Mouse (Mus musculus): ENCODE results near the gene 2210408I21Rik. TPM values are rescaled to one million over a fixed set of nuclear protein-coding genes. Genes with fewer than 3 reads are reported as not detected.

Gene 2210408I21Rik
- polyA plus RNA-seq, 1 experiment from 2014 or later = 13.2 TPM

DNA sequence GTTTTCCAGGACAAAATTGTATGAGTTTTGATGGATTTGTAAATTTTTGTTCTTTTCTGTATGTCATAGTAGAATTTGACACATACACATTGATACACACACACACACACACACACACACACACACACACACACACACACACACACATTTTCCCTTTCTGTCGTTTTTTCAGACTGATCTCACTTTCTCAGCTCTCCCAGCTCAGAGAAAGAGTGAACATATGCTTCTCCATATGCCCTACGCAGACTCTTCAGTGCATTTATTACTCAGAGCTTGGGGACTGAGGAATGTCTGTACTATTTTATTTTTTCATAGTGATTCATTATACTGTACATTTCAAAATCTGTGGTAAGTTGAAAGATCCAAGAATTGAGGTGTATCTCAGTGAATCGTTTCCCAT is 160.2 kb downstream of the 2210408I21Rik start:
- WGBS = 78% methylated on average over 3 of the region's 3 CpGs
- Histone ChIP-seq H3K9me3 (no peaks in the 10 kb centered on the region), H3K27ac (no peak overlapping the region), H3K4me1 (no peaks in the 10 kb centered on the region), H3K27me3 (no peaks in the 10 kb centered on the region), H3K4me3 (replicated peaks) (no peak overlapping the region), H3K4me2 (no peak overlapping the region), H3K9ac (no peak overlapping the region), H3K36me3 (replicated peaks) (no peaks in the 10 kb centered on the region)
- no peak for ATAC-seq (ENCODE audit: low FRiP score)

DNA sequence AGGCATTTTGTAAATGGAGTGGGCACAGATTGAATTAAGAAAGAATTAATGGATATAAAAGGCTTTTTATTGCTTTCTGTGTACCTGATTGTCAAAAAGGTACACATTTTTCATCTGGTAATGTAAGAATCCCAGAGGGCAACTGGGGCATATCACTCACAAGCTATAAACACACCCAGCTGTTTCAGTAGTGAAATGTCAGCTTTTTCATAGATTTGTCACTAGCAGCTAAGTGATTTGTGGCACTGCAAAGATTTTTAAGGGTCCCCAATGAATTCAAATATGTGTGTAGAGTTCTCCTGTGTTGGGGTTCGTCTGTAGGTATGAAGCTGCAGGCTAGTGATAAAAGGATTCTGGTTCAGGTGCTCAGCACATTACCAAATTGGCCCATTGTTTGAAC is 188.8 kb downstream of the 2210408I21Rik start:
- ATAC-seq (ENCODE audit: low FRiP score) = no peak
- no peak overlapping the region for H3K27ac ChIP-seq
- H3K4me1 ChIP-seq = no peaks in the 10 kb centered on the region
- no peaks in the 10 kb centered on the region for H3K36me3 ChIP-seq (replicated peaks)
- no peaks in the 10 kb centered on the region for H3K9me3 ChIP-seq
- WGBS = 70% methylated on average over 1 of the region's 1 CpGs
- H3K27me3 ChIP-seq = no peaks in the 10 kb centered on the region
- no peak overlapping the region for H3K4me3 ChIP-seq (replicated peaks)
- H3K4me2 ChIP-seq = no peak overlapping the region
- H3K9ac ChIP-seq = no peak overlapping the region

DNA sequence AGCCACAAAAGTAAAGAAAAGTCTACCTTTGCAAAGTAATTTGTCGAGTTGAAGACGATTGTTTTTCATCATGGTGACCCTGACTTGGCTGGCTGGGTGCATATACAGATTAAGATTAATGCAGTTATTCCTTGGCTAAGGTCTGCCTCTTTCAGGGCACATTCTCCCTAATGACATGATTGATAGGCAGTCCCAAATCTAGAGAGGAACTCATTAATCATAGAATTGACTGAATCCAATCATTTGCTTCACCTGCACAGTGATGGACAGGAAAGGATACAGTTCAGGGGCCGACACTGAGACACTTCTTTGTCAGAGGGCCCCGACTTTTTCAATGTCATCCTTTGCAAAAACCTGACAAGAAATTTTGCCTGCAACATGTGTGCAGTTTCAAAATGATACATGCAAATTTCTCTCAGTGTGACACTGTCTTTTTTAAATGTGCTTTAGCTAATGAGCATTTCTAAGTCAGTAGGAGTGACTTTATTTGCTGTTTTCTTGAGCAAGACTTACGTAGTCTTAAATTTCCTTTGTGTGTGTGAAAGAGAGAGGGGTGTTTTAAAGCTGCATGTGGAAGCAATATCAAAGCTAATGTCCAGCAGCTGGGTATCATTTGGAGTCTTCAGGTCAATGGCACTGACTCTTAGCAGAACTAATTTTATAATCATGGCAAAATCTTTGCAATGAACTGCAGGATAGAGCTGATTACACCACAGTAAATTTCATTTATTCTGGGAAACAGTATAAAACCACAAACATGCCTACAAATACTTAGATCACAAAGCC is 191.0 kb downstream of the 2210408I21Rik start:
- Histone ChIP-seq H3K4me3 (replicated peaks) (no peak overlapping the region), H3K27me3 (no peaks in the 10 kb centered on the region), H3K9me3 (no peaks in the 10 kb centered on the region), H3K4me1 (no peaks in the 10 kb centered on the region), H3K36me3 (replicated peaks) (no peaks in the 10 kb centered on the region), H3K27ac (no peak overlapping the region), H3K9ac (no peak overlapping the region), H3K4me2 (no peak overlapping the region)
- WGBS = 57% methylated on average over 5 of the region's 5 CpGs
- ATAC-seq (ENCODE audit: low FRiP score) = no peak

DNA sequence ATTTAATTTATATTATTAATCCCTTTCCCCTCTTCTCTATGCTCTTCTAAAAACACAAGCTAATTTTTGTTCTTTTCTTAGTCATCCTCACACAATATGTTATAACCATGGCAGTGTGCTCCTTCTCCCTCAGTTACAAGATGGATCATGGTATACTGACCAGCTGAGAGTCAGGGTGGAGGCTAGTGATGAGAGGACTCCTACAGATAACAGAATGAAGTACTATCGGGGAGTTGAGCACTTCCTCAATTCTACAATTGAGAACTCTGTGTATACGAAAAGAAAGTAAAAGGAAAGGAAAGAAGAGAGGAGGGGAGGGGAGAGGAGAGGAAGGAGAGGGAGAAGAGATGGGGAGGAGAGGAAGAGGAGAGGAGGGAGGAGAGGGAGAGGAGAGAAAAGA is 206.8 kb downstream of the 2210408I21Rik start:
- Histone ChIP-seq H3K27me3 (no peaks in the 10 kb centered on the region), H3K36me3 (replicated peaks) (no peaks in the 10 kb centered on the region), H3K27ac (no peak overlapping the region), H3K4me2 (no peak overlapping the region), H3K4me3 (replicated peaks) (no peak overlapping the region), H3K9ac (no peak overlapping the region), H3K4me1 (no peaks in the 10 kb centered on the region), H3K9me3 (no peaks in the 10 kb centered on the region)
- no peak for ATAC-seq (ENCODE audit: low FRiP score)
- WGBS = 91% methylated on average over 2 of the region's 2 CpGs

DNA sequence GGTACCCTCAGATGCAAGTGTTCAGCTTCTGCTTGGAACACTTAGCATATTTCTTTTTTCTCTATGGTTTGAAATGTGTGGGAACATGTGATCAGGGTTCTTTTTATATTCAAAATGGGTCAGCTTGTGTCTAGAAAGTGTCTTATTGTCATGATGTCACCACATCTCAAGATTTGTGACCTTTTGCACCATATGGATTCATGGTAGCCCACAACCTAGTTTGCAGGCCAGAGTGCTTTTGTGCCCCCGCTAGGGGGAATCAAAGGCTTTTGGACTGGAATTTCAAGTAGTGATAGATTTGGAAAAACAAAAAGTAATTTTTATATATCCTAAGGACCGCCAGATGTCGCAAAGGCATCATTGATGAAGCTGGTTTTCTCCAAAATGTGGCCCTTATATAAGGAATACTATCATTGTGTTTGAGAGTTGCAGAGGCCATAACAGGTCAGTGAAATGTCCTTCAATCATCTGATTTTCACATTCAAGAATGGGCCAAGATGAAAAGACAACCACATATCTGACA is 250.2 kb downstream of the 2210408I21Rik start:
- H3K27ac ChIP-seq = 0 out of 2 replicates have a peak overlapping the region, but pooled peaks have one; percentile 5
- H3K36me3 ChIP-seq (replicated peaks) = no peaks in the 10 kb centered on the region
- H3K9me3 ChIP-seq = no peaks in the 10 kb centered on the region
- peak; percentile 54; the same call in 1 of the 2 replicates for ATAC-seq (ENCODE audit: low FRiP score)
- no peak overlapping the region for H3K9ac ChIP-seq
- H3K4me3 ChIP-seq (replicated peaks) = no peak overlapping the region
- no peaks in the 10 kb centered on the region for H3K27me3 ChIP-seq
- peaks cover 8% of the 10 kb centered on the region; the same call in 1 of the 2 replicates for H3K4me1 ChIP-seq
- no peak overlapping the region for H3K4me2 ChIP-seq
- WGBS = 61% methylated on average over 3 of the region's 3 CpGs

DNA sequence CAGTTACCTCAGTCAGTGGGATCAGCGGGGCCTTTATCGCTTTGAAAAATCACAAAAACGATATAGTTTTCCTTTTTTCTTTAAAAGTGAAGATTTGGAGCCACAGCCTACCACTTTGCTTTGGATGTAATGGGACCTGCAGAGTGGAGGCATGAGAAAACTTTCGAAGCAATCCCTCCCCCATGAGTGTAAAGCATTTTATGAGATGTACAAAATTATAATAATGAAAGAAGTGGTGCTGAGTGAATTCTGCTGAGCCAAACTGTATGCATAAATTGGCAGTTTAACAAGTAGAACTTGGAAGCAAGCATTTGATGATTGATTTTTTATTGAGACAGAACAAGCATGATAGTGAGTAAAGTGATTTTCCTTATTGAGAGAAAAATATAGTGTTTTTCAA is 250.7 kb downstream of the 2210408I21Rik start:
- 79% methylated on average over 4 of the region's 4 CpGs for WGBS
- ATAC-seq (ENCODE audit: low FRiP score) = no peak

DNA sequence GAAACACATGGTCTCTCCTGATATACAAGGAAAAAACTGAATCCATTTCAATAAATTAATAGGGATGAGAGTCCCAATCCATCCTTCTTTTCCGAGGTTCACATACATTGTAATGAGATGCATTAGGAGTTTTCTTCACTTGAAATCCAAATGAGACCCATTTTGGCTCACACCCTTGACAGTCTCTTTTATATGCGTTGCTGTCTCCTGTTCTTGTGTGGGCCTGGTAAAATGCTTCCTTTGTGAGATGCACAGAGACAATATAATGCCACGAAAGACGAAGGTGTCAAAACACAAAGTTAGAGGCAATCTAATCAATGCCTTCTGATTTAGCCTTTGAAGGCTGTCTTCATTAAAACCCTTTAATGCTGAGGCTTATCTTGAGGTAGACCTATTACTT is 252.8 kb downstream of the 2210408I21Rik start:
- Histone ChIP-seq H3K27me3 (no peaks in the 10 kb centered on the region), H3K27ac (0 out of 2 replicates have a peak overlapping the region, but pooled peaks have one; percentile 46)
- ATAC-seq (ENCODE audit: low FRiP score) = peak; percentile 75; the same call in 1 of the 2 replicates

More for the DNA sequence above, 250.7 kb downstream of the 2210408I21Rik start:
- Histone ChIP-seq H3K27ac (0 out of 2 replicates have a peak overlapping the region, but pooled peaks have one; percentile 5), H3K4me3 (replicated peaks) (no peak overlapping the region), H3K4me1 (peaks cover 8% of the 10 kb centered on the region; the same call in 1 of the 2 replicates), H3K36me3 (replicated peaks) (no peaks in the 10 kb centered on the region), H3K4me2 (no peak overlapping the region), H3K27me3 (no peaks in the 10 kb centered on the region), H3K9me3 (no peaks in the 10 kb centered on the region), H3K9ac (no peak overlapping the region)

DNA sequence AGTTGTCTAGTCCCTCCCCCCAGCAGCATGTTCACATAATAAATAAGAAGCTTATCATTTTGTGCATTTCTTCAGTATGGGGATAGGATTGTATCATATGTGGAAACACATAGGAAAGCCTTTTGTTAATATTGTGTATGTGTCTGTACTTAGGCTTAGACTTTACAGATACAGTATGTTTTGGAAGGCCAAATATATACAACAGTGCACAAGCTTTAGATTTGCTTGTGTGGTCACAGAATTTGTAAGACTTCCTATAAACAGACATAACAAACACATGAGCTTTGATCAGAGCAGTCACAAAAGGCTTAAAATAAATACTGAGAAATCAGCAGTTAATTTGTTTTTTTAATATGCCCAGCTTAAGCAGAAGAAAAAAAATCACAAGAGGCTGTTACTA is 253.9 kb downstream of the 2210408I21Rik start:
- no peaks in the 10 kb centered on the region for H3K36me3 ChIP-seq (replicated peaks)
- H3K27ac ChIP-seq = no peak overlapping the region
- H3K4me2 ChIP-seq = no peak overlapping the region
- no peak overlapping the region for H3K4me3 ChIP-seq (replicated peaks)
- no peaks in the 10 kb centered on the region for H3K9me3 ChIP-seq
- no peak for ATAC-seq (ENCODE audit: low FRiP score)
- no peak overlapping the region for H3K9ac ChIP-seq
- no peaks in the 10 kb centered on the region for H3K27me3 ChIP-seq
- peaks cover 8% of the 10 kb centered on the region; the same call in 1 of the 2 replicates for H3K4me1 ChIP-seq

More for the DNA sequence above, 252.8 kb downstream of the 2210408I21Rik start:
- no peak overlapping the region for H3K4me3 ChIP-seq (replicated peaks)
- no peaks in the 10 kb centered on the region for H3K9me3 ChIP-seq
- H3K4me2 ChIP-seq = no peak overlapping the region
- no peaks in the 10 kb centered on the region for H3K36me3 ChIP-seq (replicated peaks)
- 29% methylated on average over 4 of the region's 4 CpGs for WGBS
- H3K9ac ChIP-seq = no peak overlapping the region
- H3K4me1 ChIP-seq = peaks cover 8% of the 10 kb centered on the region; the same call in 1 of the 2 replicates

DNA sequence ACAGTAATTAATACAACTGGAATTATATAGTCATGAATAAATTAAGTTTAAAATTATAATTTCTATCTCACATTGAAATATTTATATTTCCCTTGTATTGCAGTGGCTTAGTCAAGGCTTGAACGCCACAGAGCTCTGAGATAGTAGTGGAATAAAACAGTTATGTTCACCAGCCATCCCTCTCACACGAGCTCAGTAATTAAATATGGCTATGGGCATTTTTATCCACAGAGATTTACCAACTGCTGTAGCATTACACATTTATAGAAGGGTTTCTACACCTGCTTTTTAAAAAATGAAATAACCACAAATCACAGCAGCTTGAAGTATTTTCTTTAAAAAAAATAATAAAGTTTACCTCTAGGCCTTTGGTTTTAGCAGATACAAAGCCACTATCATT is 261.0 kb downstream of the 2210408I21Rik start:
- peaks cover 14% of the 10 kb centered on the region for H3K4me1 ChIP-seq
- no peak overlapping the region for H3K4me2 ChIP-seq
- no peaks in the 10 kb centered on the region for H3K9me3 ChIP-seq
- WGBS = 47% methylated on average over 2 of the region's 2 CpGs
- H3K4me3 ChIP-seq (replicated peaks) = no peak overlapping the region
- H3K27ac ChIP-seq = peak overlapping the region; percentile 77; the same call in 1 of the 2 replicates
- H3K27me3 ChIP-seq = no peaks in the 10 kb centered on the region
- ATAC-seq (ENCODE audit: low FRiP score) = peak; percentile 42; the same call in 1 of the 2 replicates
- H3K36me3 ChIP-seq (replicated peaks) = no peaks in the 10 kb centered on the region
- no peak overlapping the region for H3K9ac ChIP-seq

DNA sequence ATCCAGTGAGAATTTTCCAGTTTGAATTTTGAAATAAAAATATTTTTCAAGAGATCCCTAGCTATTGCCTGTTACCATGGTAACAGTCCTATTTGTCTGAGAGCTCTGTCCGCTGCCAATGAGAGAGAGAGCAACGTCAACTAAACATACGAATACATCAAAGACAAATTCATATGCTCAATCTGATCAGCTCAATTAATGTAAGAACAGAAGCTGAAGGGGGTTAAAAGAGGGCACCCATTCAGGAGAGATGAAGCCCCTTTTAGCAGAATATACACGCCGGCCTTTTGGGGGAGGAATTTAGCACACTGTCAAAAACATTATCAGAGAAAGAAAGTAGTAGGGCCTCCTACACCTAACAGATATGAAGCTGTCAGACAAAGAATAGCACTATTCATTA is 261.6 kb downstream of the 2210408I21Rik start:
- Histone ChIP-seq H3K9ac (no peak overlapping the region), H3K4me1 (peaks cover 14% of the 10 kb centered on the region), H3K27me3 (no peaks in the 10 kb centered on the region), H3K9me3 (no peaks in the 10 kb centered on the region), H3K4me3 (replicated peaks) (no peak overlapping the region), H3K36me3 (replicated peaks) (no peaks in the 10 kb centered on the region), H3K27ac (peak overlapping the region; percentile 77; the same call in 1 of the 2 replicates), H3K4me2 (no peak overlapping the region)
- ATAC-seq (ENCODE audit: low FRiP score) = peak; percentile 83
- WGBS = 17% methylated on average over 5 of the region's 5 CpGs

DNA sequence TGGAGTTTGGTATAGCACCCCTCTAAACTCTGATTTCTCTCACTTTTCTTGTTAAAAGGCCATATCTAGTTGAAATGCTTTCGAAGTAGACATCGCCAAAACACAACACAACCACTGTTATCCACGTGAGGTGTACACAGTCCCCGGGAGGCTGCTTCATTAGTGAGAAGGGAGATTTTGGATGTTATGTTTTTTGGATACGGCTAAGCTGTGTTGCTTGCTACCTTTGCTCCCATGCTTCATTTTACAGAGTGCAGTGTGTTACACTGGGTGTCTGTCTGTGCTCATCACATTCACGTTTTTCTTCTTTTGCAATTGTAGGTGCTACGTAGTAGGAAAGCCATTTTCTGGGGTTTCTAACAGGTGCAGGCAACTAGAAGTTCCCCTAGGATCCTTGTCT is 262.3 kb downstream of the 2210408I21Rik start:
- peak overlapping the region; percentile 77 for H3K27ac ChIP-seq
- ATAC-seq (ENCODE audit: low FRiP score) = peak; percentile 24; the same call in 1 of the 2 replicates
- no peak overlapping the region for H3K4me3 ChIP-seq (replicated peaks)
- no peaks in the 10 kb centered on the region for H3K36me3 ChIP-seq (replicated peaks)
- H3K9ac ChIP-seq = no peak overlapping the region
- WGBS = 57% methylated on average over 7 of the region's 7 CpGs
- no peak overlapping the region for H3K4me2 ChIP-seq
- H3K27me3 ChIP-seq = no peaks in the 10 kb centered on the region
- H3K9me3 ChIP-seq = no peaks in the 10 kb centered on the region
- H3K4me1 ChIP-seq = peaks cover 18% of the 10 kb centered on the region

DNA sequence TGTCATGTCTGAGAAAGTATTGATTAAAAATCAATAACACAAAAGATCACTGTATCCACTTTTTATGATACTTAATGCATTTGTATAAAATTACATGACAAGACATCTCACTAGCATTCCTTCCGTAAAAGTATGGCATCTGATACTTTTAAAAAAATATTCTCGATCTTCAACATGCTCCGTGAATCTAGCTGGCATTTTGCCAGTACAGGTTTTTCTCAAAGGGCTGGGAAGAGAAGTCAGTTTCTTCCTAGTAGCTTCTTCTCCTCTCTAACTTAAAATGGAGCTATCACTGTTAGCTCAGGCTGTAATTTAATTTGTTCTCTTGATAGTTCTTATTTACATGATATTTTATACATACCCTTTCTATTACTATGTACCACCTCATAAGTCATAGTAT is 263.1 kb downstream of the 2210408I21Rik start:
- no peak for ATAC-seq (ENCODE audit: low FRiP score)
- H3K4me3 ChIP-seq (replicated peaks) = no peak overlapping the region
- peaks cover 18% of the 10 kb centered on the region for H3K4me1 ChIP-seq
- no peak overlapping the region for H3K9ac ChIP-seq
- no peaks in the 10 kb centered on the region for H3K27me3 ChIP-seq
- no peaks in the 10 kb centered on the region for H3K36me3 ChIP-seq (replicated peaks)
- no peak overlapping the region for H3K4me2 ChIP-seq
- peak overlapping the region; percentile 77; the same call in 1 of the 2 replicates for H3K27ac ChIP-seq
- WGBS = 68% methylated on average over 3 of the region's 3 CpGs
- no peaks in the 10 kb centered on the region for H3K9me3 ChIP-seq
